Mouse (Mus musculus) monocyte, adult 2 months (primary cell): ENCODE data around the gene Hspa4l.
"Not testable (repeated sequence)": the region's sequence is repeated elsewhere in the genome, so short reads cannot be mapped to it uniquely, and the experiment has no call there.

Experiments used
- DNase-seq, 2 experiments: peaks; one replicate each; pipeline ENCODE4 v3.0.0; 2022; ENCODE audit warnings: low spot score in 2 of 2, low read depth in 1 of 2

Gene Hspa4l

GRCm38 (mm10) chr3:40809894-40810293, 65.6 kb downstream of the Hspa4l start:
- no peak for DNase-seq

GRCm38 (mm10) chr3:40813275-40813674, 69.0 kb downstream of the Hspa4l start:
- DNase-seq: no peak

GRCm38 (mm10) chr3:40845521-40845920, 101.2 kb downstream of the Hspa4l start:
- DNase-seq: not testable (repeated sequence)
